In the genomic region with DNA sequence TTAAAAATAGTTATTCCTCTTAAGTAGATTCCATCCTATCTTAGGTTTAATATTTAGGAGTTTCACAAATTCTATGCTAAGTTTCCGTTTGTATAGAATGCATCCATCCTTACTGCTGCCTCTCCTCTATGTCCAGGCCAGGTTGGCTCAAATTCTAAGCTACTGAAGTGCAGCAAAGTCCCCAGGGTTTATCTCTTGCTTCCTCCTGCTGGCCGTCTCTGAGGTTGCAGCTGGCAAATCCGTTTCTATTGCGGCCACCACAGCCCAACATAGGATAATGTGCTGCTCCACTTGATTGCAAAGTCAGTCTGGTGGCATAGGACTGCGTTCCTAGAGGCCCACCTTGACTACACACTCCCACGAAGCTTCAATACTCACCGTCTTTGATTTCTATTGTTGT, we compare ENCODE assay signal across 8 mouse cellular contexts.
DNase-seq lines count a peak whose midpoint lies in the region; ATAC-seq lines count a peak whose summit lies in the region.

No protein-coding gene starts in this region.

- no peaks in the 10 kb centered on the region for H3K27me3 ChIP-seq in intestine, embryonic 14.5 days (replicated peaks; ENCODE audit: control insufficient read depth, insufficient read depth, low read length)
- H3K27me3 ChIP-seq in midbrain, embryonic 14.5 days (ENCODE audit: control insufficient read depth, insufficient read depth, low read length), result 0 out of 2 replicates have a peak, but pooled peaks cover 3% of the 10 kb centered on the region

- no peak overlapping the region for H3K4me2 ChIP-seq in intestine, embryonic 14.5 days (ENCODE audit: low read length)
- no peak overlapping the region for H3K4me2 ChIP-seq in midbrain, embryonic 14.5 days (ENCODE audit: low read length)

- H3K4me1 ChIP-seq in intestine, embryonic 14.5 days (replicated peaks; ENCODE audit: control insufficient read depth, insufficient read depth, low read length), result no peaks in the 10 kb centered on the region; the same call in 1 of the 2 replicates
- no peaks in the 10 kb centered on the region for H3K4me1 ChIP-seq in midbrain, embryonic 14.5 days (ENCODE audit: control insufficient read depth, insufficient read depth, low read length)

- no peak overlapping the region for H3K27ac ChIP-seq in intestine, embryonic 14.5 days (ENCODE audit: low read depth)
- H3K27ac ChIP-seq in midbrain, embryonic 14.5 days (replicated peaks; ENCODE audit: low read depth, low read length), result no peak overlapping the region

- intact Hi-C loops in left cerebral cortex, postnatal 25 days (cut with DNase I), result no loop called here

- peak; percentile 75 for ATAC-seq in intestine, embryonic 14.5 days (replicated peaks; ENCODE audit: low FRiP score, low TSS enrichment, low read depth)
- no peak for ATAC-seq in midbrain, embryonic 14.5 days (ENCODE audit: low FRiP score, low TSS enrichment)

- no peak overlapping the region for H3K4me3 ChIP-seq in intestine, embryonic 14.5 days (ENCODE audit: low read depth, low read length)
- no peak overlapping the region for H3K4me3 ChIP-seq in midbrain, embryonic 14.5 days (replicated peaks; ENCODE audit: low read depth, low read length)

- no peak overlapping the region for H3K9ac ChIP-seq in intestine, embryonic 14.5 days (ENCODE audit: low read length)
- no peak overlapping the region for H3K9ac ChIP-seq in midbrain, embryonic 14.5 days (replicated peaks; ENCODE audit: low read length)

- DNase-seq in kidney, adult 18-20 months, result peak; percentile 21
- no peak for DNase-seq in kidney, adult 11 months
- peak; percentile 45 for DNase-seq in embryo, embryonic 11.5 days (ENCODE audit: low read depth, low spot score)
- DNase-seq in intestine, embryonic 14.5 days (ENCODE audit: low spot score), result peak; percentile 73
- peak; percentile 42 to 77 for DNase-seq in left cerebral cortex, postnatal 25 days (ENCODE audit: low spot score in 2 of 2)
- DNase-seq in midbrain, embryonic 14.5 days, result peak; percentile 79
- DNase-seq in testis, postnatal 10 days (ENCODE audit: low spot score), result peak; percentile 59
- DNase-seq in thymus, adult 18-20 months, result no peak

- H3K9me3 ChIP-seq in intestine, embryonic 14.5 days (ENCODE audit: control insufficient read depth, low read length), result no peaks in the 10 kb centered on the region
- no peaks in the 10 kb centered on the region for H3K9me3 ChIP-seq in midbrain, embryonic 14.5 days (ENCODE audit: control insufficient read depth, low read length)

- WGBS in intestine, embryonic 14.5 days, result 14% methylated on average over 7 of the region's 7 CpGs
- 22% methylated on average over 7 of the region's 7 CpGs for WGBS in midbrain, embryonic 14.5 days

- no peaks in the 10 kb centered on the region for H3K36me3 ChIP-seq in intestine, embryonic 14.5 days (ENCODE audit: control insufficient read depth, insufficient read depth, low read length)
- H3K36me3 ChIP-seq in midbrain, embryonic 14.5 days (ENCODE audit: control insufficient read depth, insufficient read depth, low read length), result no peaks in the 10 kb centered on the region

Comparison
In these comparisons a context has a peak if more than half of its experiments do, and no peak if none do; other contexts are left out.
1. DNase-seq: peak in kidney, adult 18-20 months (single experiment), embryo, embryonic 11.5 days (single experiment), intestine, embryonic 14.5 days (single experiment), left cerebral cortex, postnatal 25 days (2 of 2), midbrain, embryonic 14.5 days (single experiment) and testis, postnatal 10 days (single experiment); none in kidney, adult 11 months (single experiment) and thymus, adult 18-20 months (0 of 2).